Mouse (Mus musculus) CH12.LX (cell line): ENCODE measurements around the gene Ptgr2.

ENCODE experiments used
- CHD2 ChIP-seq: IDR thresholded peaks from 2 replicates; pipeline ENCODE4 v1.6.1; 2011; ENCODE audit warnings: low read length, improper control_type of control experiment
- CTCF ChIP-seq, 2 experiments: IDR thresholded peaks in 1 of 2; conservative IDR thresholded peaks in 1 of 2; 2 replicates each; pipeline ENCODE4 v1.5.1; 2011 to 2012; ENCODE audit warnings: low read depth in 2 of 2, low read length in 2 of 2, improper control_type of control experiment in 1 of 2, inconsistent platforms in 1 of 2, mild to moderate bottlenecking in 1 of 2, moderate library complexity in 1 of 2
- MEF2A ChIP-seq: IDR thresholded peaks from 2 replicates; pipeline ENCODE4 v1.6.1; 2014; ENCODE audit warnings: low read depth, mild to moderate bottlenecking, inconsistent platforms, low read length, improper control_type of control experiment, borderline replicate concordance
- POLR2A ChIP-seq: IDR thresholded peaks from 2 replicates; pipeline ENCODE4 v1.6.1; 2011; ENCODE audit warnings: low read depth, mild to moderate bottlenecking, improper control_type of control experiment, low read length
- USF1 ChIP-seq: IDR thresholded peaks from 2 replicates; pipeline ENCODE4 v1.6.1; 2014; ENCODE audit warnings: low read depth, mild to moderate bottlenecking, inconsistent platforms, low read length, improper control_type of control experiment

- TF ChIP-seq CHD2 (no peak), USF1 (no peak), CTCF (conservative IDR thresholded peaks at IDR 0.05 in 1 of 2, IDR thresholded peaks at IDR 0.05 in 1 of 2; ENCODE audit: low read depth in 2 of 2, low read length in 2 of 2) (no peak), MEF2A (no peak), POLR2A (no peak)
These were observed 26.3 kb downstream of the Ptgr2 start for GRCm38 (mm10) chr12:84311306-84311705.
